Mouse (Mus musculus) spleen, postnatal 14 days (tissue): Measurements from ENCODE around the gene Plb1.

ENCODE experiments used
- DNase-seq, 2 experiments: peaks; one replicate each; pipeline ENCODE4 v3.0.0; 2021 to 2022; ENCODE audit warnings: low spot score in 2 of 2

Plb1 gene

GRCm38 (mm10) chr5:32332591-32332990, 100.1 kb downstream of the Plb1 start:
- DNase-seq, result no peak

GRCm38 (mm10) chr5:32335172-32335571, 102.7 kb downstream of the Plb1 start:
- no peak for DNase-seq

- DNase-seq, result no peak
Measured at GRCm38 (mm10) chr5:32336092-32336491, 103.6 kb downstream of the Plb1 start.

GRCm38 (mm10) chr5:32337336-32337735, 104.8 kb downstream of the Plb1 start:
- no peak for DNase-seq

- no peak for DNase-seq
Measured at GRCm38 (mm10) chr5:32338339-32338738, 105.8 kb downstream of the Plb1 start.

- no peak for DNase-seq
Measured at GRCm38 (mm10) chr5:32338766-32339165, 106.3 kb downstream of the Plb1 start.

- DNase-seq, result no peak
Measured at GRCm38 (mm10) chr5:32340246-32340645, 107.7 kb downstream of the Plb1 start.

GRCm38 (mm10) chr5:32342711-32343285, 110.3 kb downstream of the Plb1 start:
- no peak for DNase-seq

GRCm38 (mm10) chr5:32346025-32346912, 113.8 kb downstream of the Plb1 start:
- DNase-seq, result no peak

- DNase-seq, result no peak
Measured at GRCm38 (mm10) chr5:32349718-32350117, 117.2 kb downstream of the Plb1 start.

- DNase-seq, result no peak
Measured at GRCm38 (mm10) chr5:32350551-32351256, 118.2 kb downstream of the Plb1 start.

- no peak for DNase-seq
Measured at GRCm38 (mm10) chr5:32351721-32352465, 119.4 kb downstream of the Plb1 start.

GRCm38 (mm10) chr5:32352845-32353244, 120.3 kb downstream of the Plb1 start:
- no peak for DNase-seq

- DNase-seq, result no peak
Measured at GRCm38 (mm10) chr5:32353280-32353679, 120.8 kb downstream of the Plb1 start.

GRCm38 (mm10) chr5:32360511-32360910, 128.0 kb downstream of the Plb1 start:
- DNase-seq, result no peak

GRCm38 (mm10) chr5:32361441-32362235, 129.1 kb downstream of the Plb1 start:
- no peak for DNase-seq

GRCm38 (mm10) chr5:32369391-32369790, 136.9 kb downstream of the Plb1 start:
- DNase-seq, result no peak

GRCm38 (mm10) chr5:32371239-32371638, 138.7 kb downstream of the Plb1 start:
- no peak for DNase-seq

GRCm38 (mm10) chr5:32378546-32378945, 146.0 kb downstream of the Plb1 start:
- DNase-seq, result peak; percentile 9 to 12

GRCm38 (mm10) chr5:32388656-32389055, 156.1 kb downstream of the Plb1 start:
- DNase-seq, result no peak

- DNase-seq, result no peak
Measured at GRCm38 (mm10) chr5:32390295-32390694, 157.8 kb downstream of the Plb1 start.
